Mouse (Mus musculus): ENCODE data around the gene Hinfp. TPM values are rescaled to one million over a fixed set of nuclear protein-coding genes. Genes with fewer than 3 reads are reported as not detected.
"Not testable (repeated sequence)": the region's sequence is repeated elsewhere in the genome, so short reads cannot be mapped to it uniquely, and the experiment has no call there.

Gene Hinfp
- total and polyA plus RNA-seq, 2 experiments from 2014 or later = 14.8 to 38.6 TPM

DNA sequence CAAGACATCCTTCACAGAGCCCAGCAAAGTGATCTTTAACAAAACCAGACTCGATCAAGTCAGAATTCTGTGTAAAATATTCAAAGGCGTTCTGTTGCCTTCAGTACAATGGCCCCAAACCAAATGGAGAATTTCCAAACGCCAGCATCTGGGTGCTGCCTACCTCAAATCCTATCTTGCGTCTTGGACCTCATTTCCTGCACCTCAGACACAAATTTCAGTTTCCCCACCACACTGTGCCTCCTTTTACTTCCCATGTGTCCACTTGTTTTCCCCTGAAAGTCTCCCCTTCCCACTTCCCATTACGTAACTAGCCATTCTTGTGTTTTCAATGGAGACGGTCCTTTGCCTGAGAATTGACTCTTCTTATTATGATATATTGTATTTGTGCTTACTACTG lies 1.1 kb upstream of the Hinfp start:
- no peak for TF ChIP-seq CTCF (IDR thresholded peaks at IDR 0.05; ENCODE audit: low read depth)
- H3K4me3 ChIP-seq (ENCODE audit: low read length) = no peak overlapping the region
- H3K9me3 ChIP-seq (ENCODE audit: low read length) = no peaks in the 10 kb centered on the region
- no peak overlapping the region for H3K27ac ChIP-seq
- no peak overlapping the region for H3K4me2 ChIP-seq (ENCODE audit: low read depth, low read length)
- H3K9ac ChIP-seq (replicated peaks; ENCODE audit: low read length) = no peak overlapping the region
- peaks cover 13% of the 10 kb centered on the region for H3K36me3 ChIP-seq (ENCODE audit: insufficient read depth, low read length)
- DNase-seq (ENCODE audit: low spot score) (no peak), ATAC-seq (no peak)
- WGBS = 86% methylated on average over 6 of the region's 6 CpGs
- H3K27me3 ChIP-seq (ENCODE audit: insufficient read depth, low read length) = no peaks in the 10 kb centered on the region
- H3K4me1 ChIP-seq (ENCODE audit: insufficient read depth, low read length) = 0 out of 2 replicates have a peak, but pooled peaks cover 5% of the 10 kb centered on the region

GRCm38 (mm10) chr9:44300001-44300400 lies 5.5 kb downstream of the Hinfp start:
- not testable (repeated sequence) for H3K4me1 ChIP-seq (ENCODE audit: insufficient read depth, low read length); ATAC-seq; H3K9me3 ChIP-seq (ENCODE audit: low read length); H3K9ac ChIP-seq (replicated peaks; ENCODE audit: low read length); H3K27me3 ChIP-seq (ENCODE audit: insufficient read depth, low read length); DNase-seq (ENCODE audit: low spot score); H3K4me2 ChIP-seq (ENCODE audit: low read depth, low read length); H3K4me3 ChIP-seq (ENCODE audit: low read length); H3K27ac ChIP-seq
- peaks cover 62% of the 10 kb centered on the region for H3K36me3 ChIP-seq (ENCODE audit: insufficient read depth, low read length)
- 95% methylated on average over 3 of the region's 3 CpGs for WGBS

DNA sequence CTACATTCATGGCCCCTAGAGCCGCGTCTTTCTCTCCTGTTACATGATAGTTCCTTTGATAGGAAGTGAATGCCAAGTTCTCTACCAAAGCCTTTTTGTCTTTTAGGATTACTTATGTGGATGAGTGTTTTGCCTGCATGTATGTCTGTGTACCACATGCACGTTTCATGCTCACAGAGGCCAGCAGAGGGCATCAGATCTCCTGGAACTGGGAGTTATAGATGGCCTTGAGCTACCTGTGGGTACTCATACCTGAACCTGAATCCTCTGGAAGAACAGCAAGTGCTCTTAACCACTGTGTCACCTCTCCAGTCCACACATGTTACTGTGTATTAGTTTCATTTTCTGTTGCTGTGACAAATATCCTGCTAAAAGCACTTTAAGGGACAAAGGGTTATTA lies 13.0 kb downstream of the Hinfp start:
- Histone ChIP-seq H3K9me3 (ENCODE audit: low read length) (no peaks in the 10 kb centered on the region), H3K27me3 (ENCODE audit: insufficient read depth, low read length) (no peaks in the 10 kb centered on the region), H3K36me3 (ENCODE audit: insufficient read depth, low read length) (peaks cover 39% of the 10 kb centered on the region), H3K4me3 (ENCODE audit: low read length) (no peak overlapping the region), H3K4me2 (ENCODE audit: low read depth, low read length) (no peak overlapping the region), H3K9ac (replicated peaks; ENCODE audit: low read length) (no peak overlapping the region), H3K4me1 (ENCODE audit: insufficient read depth, low read length) (0 out of 2 replicates have a peak, but pooled peaks cover 9% of the 10 kb centered on the region), H3K27ac (no peak overlapping the region)
- TF ChIP-seq CTCF (IDR thresholded peaks at IDR 0.05; ENCODE audit: low read depth) = peak; percentile 75
- 71% methylated on average over 3 of the region's 3 CpGs for WGBS
- peak; percentile 64 for DNase-seq (ENCODE audit: low spot score)
- ATAC-seq = no peak

- Histone ChIP-seq H3K27me3 (ENCODE audit: insufficient read depth, low read length) (no peaks in the 10 kb centered on the region), H3K9me3 (ENCODE audit: low read length) (no peaks in the 10 kb centered on the region), H3K4me2 (ENCODE audit: low read depth, low read length) (peak overlapping the region; percentile 91), H3K4me1 (ENCODE audit: insufficient read depth, low read length) (peaks cover 18% of the 10 kb centered on the region; the same call in 1 of the 2 replicates), H3K4me3 (ENCODE audit: low read length) (peak overlapping the region; percentile 89), H3K9ac (replicated peaks; ENCODE audit: low read length) (peak overlapping the region; percentile 93), H3K27ac (peak overlapping the region; percentile 85; the same call in 1 of the 2 replicates), H3K36me3 (ENCODE audit: insufficient read depth, low read length) (peaks cover 12% of the 10 kb centered on the region)
- WGBS = 3% methylated on average over 11 of the region's 11 CpGs
- DNase-seq (ENCODE audit: low spot score) (peak; percentile 38), ATAC-seq (no peak)
- no peak for TF ChIP-seq CTCF (IDR thresholded peaks at IDR 0.05; ENCODE audit: low read depth)
Measured at GRCm38 (mm10) chr9:44288959-44289291, 16.5 kb downstream of the Hinfp start.

GRCm38 (mm10) chr9:44288076-44288958 lies 17.2 kb downstream of the Hinfp start, which contains the start of gene Abcg4:
Gene Abcg4 (minus strand): TSS chr9:44288615.
- H3K4me3 ChIP-seq (ENCODE audit: low read length) = peak within 1 kb of the TSS; percentile 89
- ATAC-seq (peak; percentile 73), DNase-seq (ENCODE audit: low spot score) (peak; percentile 70)
- H3K4me2 ChIP-seq (ENCODE audit: low read depth, low read length) = peak within 1 kb of the TSS; percentile 91
- peak within 1 kb of the TSS; percentile 93 for H3K9ac ChIP-seq (replicated peaks; ENCODE audit: low read length)
- peaks cover 18% of the 10 kb centered on the region; the same call in 1 of the 2 replicates for H3K4me1 ChIP-seq (ENCODE audit: insufficient read depth, low read length)
- WGBS = under 1% methylated on average over 38 of the region's 38 CpGs
- no peaks in the 10 kb centered on the region for H3K9me3 ChIP-seq (ENCODE audit: low read length)
- H3K27me3 ChIP-seq (ENCODE audit: insufficient read depth, low read length) = no peaks in the 10 kb centered on the region
- H3K36me3 ChIP-seq (ENCODE audit: insufficient read depth, low read length) = peaks cover 6% of the 10 kb centered on the region; the same call in 1 of the 2 replicates
- peak within 1 kb of the TSS; percentile 85 for H3K27ac ChIP-seq
- TF ChIP-seq CTCF (IDR thresholded peaks at IDR 0.05; ENCODE audit: low read depth) = no peak

DNA sequence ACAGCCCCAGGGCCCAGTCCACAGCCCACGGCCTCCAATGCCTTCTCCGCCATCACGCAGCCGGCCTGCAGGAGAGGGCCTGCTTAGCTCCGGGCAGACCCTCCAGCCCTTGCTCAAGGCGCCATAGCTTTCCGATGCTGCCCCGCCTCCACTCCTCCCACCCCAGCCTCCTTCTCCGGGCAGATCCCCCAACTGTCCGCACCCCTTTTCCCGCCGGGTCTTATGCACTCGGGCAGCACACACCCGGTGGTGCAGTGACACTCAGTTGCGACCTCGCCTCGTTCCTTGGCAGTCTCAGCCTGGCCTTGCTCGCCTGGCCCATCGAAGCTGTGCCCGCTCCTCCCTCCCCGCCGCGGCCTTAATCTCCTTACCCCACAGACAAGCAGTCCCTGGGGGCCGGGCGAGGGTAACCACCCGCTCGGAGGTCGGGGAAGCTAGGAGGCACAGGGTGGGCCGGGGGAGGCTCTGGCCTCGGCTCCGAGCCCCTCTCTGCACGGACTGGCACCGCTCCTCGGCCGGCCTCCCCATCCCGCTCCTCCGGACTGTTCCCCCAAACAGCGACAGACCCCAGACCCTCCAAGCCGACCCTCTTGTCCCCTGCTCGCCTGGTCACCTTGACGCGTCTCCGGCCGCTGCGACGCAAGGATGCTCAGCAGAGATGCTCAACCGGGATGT lies 17.9 kb downstream of the Hinfp start:
- peak overlapping the region; percentile 93 for H3K9ac ChIP-seq (replicated peaks; ENCODE audit: low read length)
- ATAC-seq = peak; percentile 66
- H3K4me3 ChIP-seq (ENCODE audit: low read length) = peak overlapping the region; percentile 89
- no peaks in the 10 kb centered on the region; the same call in 1 of the 2 replicates for H3K36me3 ChIP-seq (ENCODE audit: insufficient read depth, low read length)
- no peak for TF ChIP-seq CTCF (IDR thresholded peaks at IDR 0.05; ENCODE audit: low read depth)
- under 1% methylated on average over 46 of the region's 47 CpGs for WGBS
- no peaks in the 10 kb centered on the region for H3K9me3 ChIP-seq (ENCODE audit: low read length)
- peak overlapping the region; percentile 91 for H3K4me2 ChIP-seq (ENCODE audit: low read depth, low read length)
- no peaks in the 10 kb centered on the region for H3K27me3 ChIP-seq (ENCODE audit: insufficient read depth, low read length)
- peak; percentile 65 for DNase-seq (ENCODE audit: low spot score)
- peak overlapping the region; percentile 85 for H3K27ac ChIP-seq
- peaks cover 18% of the 10 kb centered on the region; the same call in 1 of the 2 replicates for H3K4me1 ChIP-seq (ENCODE audit: insufficient read depth, low read length)
